Mouse (Mus musculus) kidney, postnatal 10 days (tissue): ENCODE data around the gene Gm28269.

Experiments
- DNase-seq: peaks from one replicate; pipeline ENCODE4 v3.0.0; 2021; ENCODE audit warnings: mixed read lengths

Gm28269 gene

GRCm38 (mm10) chrX:21744997-21745396 lies at the start of gene Gm28269:
Gm28269 (minus strand) TSS chrX:21745097.
- DNase-seq, result no peak

- DNase-seq, result no peak
Measured at GRCm38 (mm10) chrX:21716885-21717284, 28.0 kb downstream of the Gm28269 start.

GRCm38 (mm10) chrX:21715293-21715692 lies 29.6 kb downstream of the Gm28269 start:
- no peak for DNase-seq

GRCm38 (mm10) chrX:21714829-21715228 lies 30.1 kb downstream of the Gm28269 start, which contains the start of gene Slc6a14:
Slc6a14 (plus strand) TSS chrX:21714896.
- DNase-seq, result no peak

GRCm38 (mm10) chrX:21704470-21704869 lies 40.4 kb downstream of the Gm28269 start:
- DNase-seq, result no peak

GRCm38 (mm10) chrX:21701646-21702045 lies 43.3 kb downstream of the Gm28269 start:
- no peak for DNase-seq

GRCm38 (mm10) chrX:21695687-21696086 lies 49.2 kb downstream of the Gm28269 start:
- no peak for DNase-seq

- no peak for DNase-seq
Measured at GRCm38 (mm10) chrX:21695220-21695619, 49.7 kb downstream of the Gm28269 start.
